Mouse (Mus musculus) heart, postnatal 0 days (tissue): ENCODE data around the gene Ctdsp1.

Source experiments
- CTCF ChIP-seq: IDR thresholded peaks from 2 replicates; pipeline ENCODE4 v1.5.1; 2016; ENCODE audit warnings: antibody characterized with exemption, control low read depth, low read depth
- EP300 ChIP-seq: IDR thresholded peaks from 2 replicates; pipeline ENCODE4 v1.6.1; 2016; ENCODE audit warnings: antibody characterized with exemption, low read depth

DNA sequence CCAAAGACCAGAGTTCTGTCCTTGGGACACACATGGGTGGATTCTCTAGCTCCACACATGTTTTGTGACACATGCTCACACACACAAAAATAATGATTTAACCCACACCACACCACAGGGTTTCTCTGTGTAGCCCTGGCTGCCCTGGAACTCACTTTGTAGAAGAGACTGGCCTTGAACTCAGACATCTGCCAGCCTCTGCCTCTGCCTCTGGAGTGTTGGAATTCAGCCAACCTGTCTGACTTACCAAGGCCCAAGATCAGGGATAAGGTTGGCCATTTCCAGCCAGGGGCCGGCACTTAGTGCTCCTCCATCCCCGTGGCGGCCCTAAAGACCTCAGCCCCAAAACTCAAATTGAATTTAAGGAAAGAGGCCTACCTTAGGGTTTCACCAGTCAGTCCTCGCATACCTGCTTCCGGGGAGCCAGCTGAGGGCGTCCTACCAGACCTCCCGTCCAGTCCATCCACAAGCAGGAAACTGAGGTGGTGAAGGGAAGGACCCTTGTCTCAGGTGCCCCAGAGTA, 2.9 kb upstream of the Ctdsp1 start:
- no peak for TF ChIP-seq EP300
- TF ChIP-seq CTCF, result no peak
